Mouse (Mus musculus): ENCODE data around the gene Eif3b.
"Not testable (repeated sequence)": the region's sequence is repeated elsewhere in the genome, so short reads cannot be mapped to it uniquely, and the experiment has no call there.

The Eif3b gene

DNA sequence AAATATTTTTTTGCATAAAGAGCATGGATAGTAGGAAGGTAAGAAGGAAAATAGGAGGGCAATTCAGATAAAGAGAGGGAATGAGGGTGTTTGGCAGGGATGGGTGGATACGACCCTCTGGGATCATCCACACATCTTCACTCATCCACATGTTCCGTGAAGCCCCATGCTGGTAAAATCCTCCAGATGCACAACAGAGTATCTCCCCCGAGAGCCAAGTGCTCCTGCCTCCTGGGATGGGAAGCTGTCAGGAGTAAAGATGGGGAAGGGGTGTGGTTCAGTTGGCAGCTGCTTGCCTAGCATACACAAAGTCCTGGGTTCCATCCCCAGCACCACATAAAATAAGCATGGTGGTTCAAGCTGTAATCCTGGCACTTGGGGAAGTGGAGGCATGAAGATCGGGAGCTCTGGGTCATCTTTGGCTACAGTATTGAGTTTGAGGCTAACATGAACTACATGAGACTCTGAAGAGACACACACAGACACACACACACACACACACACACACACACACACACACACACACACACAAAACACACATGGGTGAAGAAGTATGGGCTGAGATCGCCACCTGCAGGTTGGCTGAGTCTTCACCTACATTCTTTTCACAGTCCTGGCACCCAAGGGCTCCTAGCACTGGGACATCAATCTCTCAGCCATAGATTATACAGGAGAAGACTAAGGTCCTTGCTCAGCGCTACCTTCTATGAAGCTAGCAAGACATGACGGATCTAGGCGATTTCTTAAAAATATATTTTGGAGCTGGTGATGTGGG is 22.8 kb upstream of the Eif3b start:
- DNase-seq (ENCODE audit: low read depth, low spot score): no peak

DNA sequence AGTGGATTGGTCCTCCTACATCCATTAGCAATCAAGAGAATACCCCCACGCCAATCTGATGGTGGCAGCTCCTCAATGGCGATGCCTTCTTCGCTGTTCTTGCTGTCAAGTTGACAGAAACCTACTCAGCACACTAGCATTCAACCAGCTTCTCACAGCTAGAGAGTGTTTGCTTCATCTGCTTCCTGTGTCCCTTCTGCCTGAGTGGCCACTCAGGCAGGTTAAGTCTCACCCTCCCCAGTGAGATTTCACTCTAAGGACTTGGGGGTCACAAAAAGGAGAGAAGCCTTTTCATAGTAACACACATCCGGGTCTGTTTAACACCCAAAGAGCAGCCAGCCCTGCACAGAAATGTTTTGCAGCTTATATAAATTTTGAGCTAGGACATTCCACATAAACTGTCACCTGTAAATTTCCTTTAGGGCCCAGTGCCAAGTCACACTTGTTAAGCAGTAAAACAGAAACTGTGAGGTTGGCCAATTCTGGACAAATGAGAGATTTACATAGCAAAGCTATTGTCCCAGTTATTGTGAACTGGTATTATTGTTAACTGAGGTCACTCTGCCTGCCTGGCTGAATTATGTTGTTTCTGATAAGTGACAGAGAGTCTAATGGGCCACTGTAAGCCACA is 16.4 kb upstream of the Eif3b start:
- no peak for DNase-seq (ENCODE audit: low read depth, low spot score)

GRCm38 (mm10) chr5:140405126-140405525 is 14.0 kb upstream of the Eif3b start:
- no peak for DNase-seq (ENCODE audit: low read depth, low spot score)

GRCm38 (mm10) chr5:140406666-140407065 is 12.5 kb upstream of the Eif3b start:
- DNase-seq (ENCODE audit: low read depth, low spot score): no peak

GRCm38 (mm10) chr5:140408801-140409200 is 10.3 kb upstream of the Eif3b start:
- DNase-seq (ENCODE audit: low read depth, low spot score): no peak

GRCm38 (mm10) chr5:140411339-140411738 is 7.8 kb upstream of the Eif3b start:
- DNase-seq (ENCODE audit: low read depth, low spot score): no peak

DNA sequence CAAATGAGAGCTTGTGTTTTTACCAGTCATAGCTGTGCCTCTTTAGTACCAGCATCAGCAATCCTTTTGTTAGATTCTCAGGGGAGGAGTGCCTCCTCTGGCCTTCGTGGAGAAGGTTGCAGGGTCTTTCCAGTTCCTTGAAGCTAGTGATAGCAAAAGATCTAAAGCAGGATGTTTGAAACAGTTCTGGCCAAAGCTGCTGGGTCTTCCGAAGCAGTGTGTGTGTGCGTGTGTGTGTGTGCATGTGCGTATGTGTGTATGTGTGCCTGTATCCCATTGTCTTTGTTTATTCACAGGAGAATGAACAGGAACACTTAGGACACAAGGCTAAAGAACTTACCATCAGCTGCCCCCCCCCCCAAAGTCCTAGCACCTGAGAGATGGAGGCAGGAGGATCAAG is 4.5 kb upstream of the Eif3b start:
- no peak for DNase-seq (ENCODE audit: low read depth, low spot score)

- no peak for DNase-seq (ENCODE audit: low read depth, low spot score)
These were observed 1.0 kb upstream of the Eif3b start for GRCm38 (mm10) chr5:140418106-140418488.

DNA sequence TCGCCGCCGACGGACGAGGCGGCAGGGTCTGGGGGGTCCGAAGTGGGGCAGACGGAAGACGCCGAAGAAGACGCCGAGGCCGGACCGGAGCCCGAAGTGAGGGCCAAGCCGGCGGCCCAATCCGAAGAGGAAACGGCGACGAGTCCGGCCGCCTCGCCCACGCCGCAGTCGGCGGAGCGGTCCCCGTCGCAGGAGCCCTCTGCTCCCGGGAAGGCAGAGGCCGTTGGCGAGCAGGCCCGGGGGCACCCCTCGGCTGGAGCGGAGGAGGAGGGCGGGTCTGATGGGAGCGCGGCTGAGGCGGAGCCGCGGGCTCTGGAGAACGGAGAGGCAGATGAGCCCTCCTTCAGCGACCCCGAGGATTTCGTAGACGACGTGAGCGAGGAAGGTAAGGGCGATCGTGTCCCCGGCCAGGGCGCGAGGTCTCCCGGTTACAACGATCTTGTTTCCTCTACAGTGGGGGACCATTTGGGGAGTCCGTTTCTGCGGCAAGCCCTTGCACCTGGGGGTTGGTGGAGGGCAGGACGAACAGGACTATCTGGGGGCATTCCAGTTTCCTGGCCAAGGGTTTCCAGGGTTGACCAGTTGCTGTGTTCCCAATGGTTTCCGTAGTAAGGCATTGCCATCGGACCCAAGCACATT is 433 bp downstream of the Eif3b start:
- no peak for DNase-seq (ENCODE audit: low read depth, low spot score)

- no peak for DNase-seq (ENCODE audit: low read depth, low spot score)
These were observed 1.5 kb downstream of the Eif3b start for GRCm38 (mm10) chr5:140420616-140421015.

- DNase-seq (ENCODE audit: low read depth, low spot score): no peak
These were observed 6.1 kb downstream of the Eif3b start for GRCm38 (mm10) chr5:140425016-140425783.

DNA sequence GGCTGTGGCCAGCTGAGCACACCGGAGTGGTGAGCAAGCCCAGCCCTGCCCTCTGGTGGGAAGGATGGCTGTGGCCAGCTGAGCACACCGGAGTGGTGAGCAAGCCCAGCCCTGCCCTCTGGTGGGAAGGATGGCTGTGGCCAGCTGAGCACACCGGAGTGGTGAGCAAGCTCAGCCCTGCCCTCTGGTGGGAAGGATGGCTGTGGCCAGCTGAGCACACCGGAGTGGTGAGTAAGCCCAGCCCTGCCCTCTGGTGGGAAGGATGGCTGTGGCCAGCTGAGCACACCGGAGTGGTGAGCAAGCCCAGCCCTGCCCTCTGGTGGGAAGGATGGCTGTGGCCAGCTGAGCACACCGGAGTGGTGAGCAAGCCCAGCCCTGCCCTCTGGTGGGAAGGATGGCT is 20.0 kb downstream of the Eif3b start:
- not testable (repeated sequence) for DNase-seq (ENCODE audit: low read depth, low spot score)

DNA sequence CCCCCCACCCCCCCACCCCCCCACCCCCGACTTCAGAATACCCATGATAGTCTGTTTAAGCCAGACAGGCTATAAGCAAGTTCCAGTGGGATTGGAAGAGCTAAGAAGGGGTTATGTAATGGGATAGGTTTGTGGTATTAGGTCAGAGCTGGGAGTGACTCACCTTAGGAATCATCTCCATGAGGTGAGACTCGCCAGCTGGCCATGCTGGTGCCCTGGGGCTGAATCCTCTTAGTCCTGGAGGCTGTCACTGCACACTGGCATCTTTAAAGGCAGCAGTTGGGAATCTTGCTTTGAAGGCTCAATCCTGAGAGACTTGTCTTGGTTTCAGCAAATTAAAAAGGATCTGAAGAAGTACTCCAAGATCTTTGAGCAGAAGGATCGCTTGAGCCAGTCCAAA is 22.3 kb downstream of the Eif3b start:
- no peak for DNase-seq (ENCODE audit: low read depth, low spot score)

DNA sequence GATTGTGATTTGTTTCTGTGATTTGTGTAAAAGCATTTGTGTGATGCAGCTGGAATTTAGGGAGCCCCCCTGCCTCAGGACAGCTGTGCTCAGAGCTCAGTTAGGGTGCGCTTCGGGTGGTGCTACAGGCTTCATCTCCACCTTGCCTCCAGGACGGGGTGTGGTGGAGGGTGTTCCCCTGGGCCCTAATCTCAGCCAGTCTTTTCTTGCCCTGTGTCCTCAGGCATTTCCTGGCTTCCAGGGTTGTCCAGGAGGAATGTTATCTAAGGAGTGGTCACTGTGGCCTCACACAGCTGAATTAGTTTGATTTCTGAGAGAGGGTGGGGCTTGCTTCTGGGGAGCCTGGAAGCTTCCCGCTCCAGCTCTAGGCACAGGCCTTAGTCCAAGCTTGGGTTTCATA is 24.9 kb downstream of the Eif3b start:
- DNase-seq (ENCODE audit: low read depth, low spot score): no peak

DNA sequence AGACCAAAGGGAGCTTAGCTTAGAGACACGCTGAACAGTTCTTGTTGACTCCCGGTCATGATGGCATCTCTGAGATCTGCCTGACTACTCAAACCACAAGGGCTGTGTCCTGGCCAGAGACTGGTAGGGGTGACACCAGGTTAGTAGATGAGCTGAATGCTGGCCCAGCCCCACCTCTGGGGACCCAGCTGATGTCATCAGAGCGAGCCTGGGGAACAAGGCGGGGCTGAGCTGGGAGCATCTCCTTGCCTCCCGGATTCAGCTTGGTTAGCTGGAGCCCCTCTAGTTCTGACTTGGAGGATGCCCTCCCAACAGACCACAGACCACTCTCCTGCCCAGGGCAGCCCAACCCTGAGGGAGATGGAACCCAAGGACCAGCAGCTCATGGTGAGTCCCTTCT is 26.2 kb downstream of the Eif3b start, which contains the start of gene Gm4869:
Gene Gm4869 (plus strand): TSS at position 301 of the 400 bp plus-strand sequence.
- no peak for DNase-seq (ENCODE audit: low read depth, low spot score)

- no peak for DNase-seq (ENCODE audit: low read depth, low spot score)
These were observed 26.9 kb downstream of the Eif3b start for GRCm38 (mm10) chr5:140446054-140446453.

DNA sequence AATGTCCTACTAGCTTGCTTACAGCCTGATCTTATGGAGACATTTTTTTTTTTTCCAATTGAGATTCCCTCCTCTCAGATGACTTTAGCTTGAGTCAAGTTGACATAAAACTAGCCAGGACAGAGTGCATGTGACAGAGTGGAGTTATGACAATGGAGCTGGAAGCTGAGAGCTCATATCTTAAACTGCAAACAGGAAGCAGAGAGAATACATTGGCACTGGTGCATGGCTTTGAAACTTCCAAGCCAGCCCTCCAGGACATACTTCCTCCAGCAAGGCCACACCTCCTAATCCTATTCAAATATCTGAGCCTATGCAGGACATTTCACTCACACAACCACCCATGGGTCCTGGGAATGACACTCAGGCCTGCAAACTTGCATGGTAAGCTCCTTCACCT is 35.4 kb downstream of the Eif3b start:
- DNase-seq (ENCODE audit: low read depth, low spot score): no peak

DNA sequence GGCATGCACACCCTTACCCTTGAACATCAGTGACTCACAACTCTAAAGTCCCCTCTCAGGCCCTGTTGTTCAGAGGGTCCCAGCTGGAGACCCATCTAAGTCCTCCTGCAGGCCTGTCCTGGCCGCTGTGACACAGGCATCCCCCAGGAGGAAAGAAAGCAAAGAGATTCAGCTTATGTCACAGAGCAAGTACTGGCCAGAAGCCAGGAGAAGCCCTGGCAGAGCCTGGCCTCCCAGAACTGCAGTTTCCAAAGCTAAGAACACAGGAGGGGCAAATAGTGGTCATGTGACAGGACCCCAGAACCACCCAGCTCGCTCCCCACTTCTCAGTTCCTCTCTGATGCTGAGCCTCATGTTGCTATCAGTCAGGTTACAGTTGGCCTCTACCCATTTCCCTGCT is 36.3 kb downstream of the Eif3b start:
- DNase-seq (ENCODE audit: low read depth, low spot score): no peak

DNA sequence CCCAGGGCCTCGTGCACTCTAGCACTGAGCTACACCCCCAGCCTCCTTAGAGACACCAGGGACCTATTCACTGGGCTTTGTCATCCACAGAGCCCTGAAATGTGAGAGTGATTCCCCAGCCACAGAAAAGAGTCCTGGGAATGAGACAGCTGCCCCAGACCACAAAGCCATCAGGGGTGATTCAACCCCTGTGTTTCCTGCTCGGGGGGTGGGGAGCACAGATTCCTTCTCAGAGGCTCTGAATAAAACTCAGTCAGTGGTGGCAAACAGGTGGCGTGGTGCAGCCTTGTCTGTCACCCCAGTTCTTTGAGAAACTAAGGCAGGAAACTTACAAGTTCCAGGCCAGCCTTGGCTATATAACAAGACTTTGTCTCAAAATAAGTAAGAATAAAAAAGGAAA is 42.3 kb downstream of the Eif3b start:
- DNase-seq (ENCODE audit: low read depth, low spot score): no peak

DNA sequence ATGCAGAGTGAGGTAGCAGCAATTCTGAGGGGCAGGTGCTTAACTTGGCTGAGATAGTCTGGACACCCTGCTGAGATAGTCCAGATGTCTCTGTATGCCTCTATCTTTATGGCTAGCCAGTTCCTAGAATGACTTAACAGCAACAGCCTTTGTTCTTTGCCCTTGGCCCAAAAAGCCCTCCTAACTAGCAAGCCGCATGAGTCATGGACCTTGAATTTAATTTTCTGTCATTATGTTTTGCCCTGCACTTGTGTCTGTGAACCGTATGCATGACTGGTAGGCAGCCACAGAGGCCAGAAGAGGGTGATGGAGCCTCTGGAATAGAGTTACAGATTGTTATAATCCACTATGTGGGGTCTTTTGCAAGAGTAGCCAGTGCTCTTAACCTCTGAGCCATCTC is 44.0 kb downstream of the Eif3b start:
- DNase-seq (ENCODE audit: low read depth, low spot score): not testable (repeated sequence)

- no peak for DNase-seq (ENCODE audit: low read depth, low spot score)
These were observed 45.8 kb downstream of the Eif3b start for GRCm38 (mm10) chr5:140464943-140465342.

DNA sequence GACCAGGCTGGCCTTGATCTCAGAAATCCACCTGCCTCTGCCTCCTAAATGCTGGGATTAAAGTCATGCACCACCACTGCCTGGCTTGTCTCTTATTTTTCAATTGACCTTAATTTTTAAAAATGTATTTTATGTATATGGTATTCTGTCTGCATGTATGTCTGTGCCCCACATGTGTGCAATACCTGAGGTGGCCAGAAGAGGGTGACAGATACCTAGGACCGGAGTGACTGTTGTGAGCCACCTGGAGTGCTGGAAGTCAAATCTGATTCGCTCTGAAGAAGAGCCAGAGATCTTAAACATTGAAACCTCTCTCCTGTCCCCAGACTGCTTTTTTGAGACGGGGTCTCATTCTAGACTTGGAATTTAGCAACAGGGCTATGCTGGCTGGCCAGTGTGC is 53.2 kb downstream of the Eif3b start:
- DNase-seq (ENCODE audit: low read depth, low spot score): no peak
